In genomic region chr7:144238409-144238808, GRCm38 (mm10) we compare ENCODE assay signal across 8 mouse cellular contexts.
DNase-seq lines count a peak whose midpoint lies in the region; ATAC-seq and TF ChIP-seq lines count a peak whose summit lies in the region.

No protein-coding gene starts in this region.

- no peak overlapping the region; the same call in 1 of the 2 replicates for H3K4me2 ChIP-seq in CH12.LX (ENCODE audit: insufficient read depth, low read depth, poor library complexity, severe bottlenecking)
- H3K4me2 ChIP-seq in limb, embryonic 11.5 days (ENCODE audit: low read depth, severe bottlenecking), result no peak overlapping the region

- H3K9ac ChIP-seq in CH12.LX (ENCODE audit: insufficient read depth, low read depth), result no peak overlapping the region
- H3K9ac ChIP-seq in limb, embryonic 11.5 days (ENCODE audit: low read length), result no peak overlapping the region

- no peak for ATAC-seq in limb, embryonic 11.5 days (ENCODE audit: insufficient number of reproducible peaks, low FRiP score, low TSS enrichment, low read depth)

- in situ Hi-C loops in CH12.LX (cut with MboI; ENCODE audit: low pct_ligation_motif_present, low pct_unique_long_range_greater_than_20kb, low sequenced_read_pairs), result no loop called here

- H3K27ac ChIP-seq in CH12.LX (ENCODE audit: insufficient read depth, low read depth), result no peak overlapping the region
- no peak overlapping the region for H3K27ac ChIP-seq in limb, embryonic 11.5 days (replicated peaks; ENCODE audit: low read depth, low read length)

- peaks cover 3% of the 10 kb centered on the region for H3K9me3 ChIP-seq in CH12.LX (replicated peaks; ENCODE audit: low read length)
- H3K9me3 ChIP-seq in limb, embryonic 11.5 days (ENCODE audit: control insufficient read depth, low read length), result no peaks in the 10 kb centered on the region

- WGBS in limb, embryonic 11.5 days, result 31% methylated on average over 12 of the region's 12 CpGs

- no peak for TF ChIP-seq CTCF in CH12.LX (conservative IDR thresholded peaks at IDR 0.05 in 1 of 2, IDR thresholded peaks at IDR 0.05 in 1 of 2; ENCODE audit: low read depth in 2 of 2, low read length in 2 of 2)

- no peaks in the 10 kb centered on the region for H3K36me3 ChIP-seq in CH12.LX (replicated peaks in 1 of 2; ENCODE audit: control insufficient read depth in 1 of 2, insufficient read depth in 1 of 2, low read length in 1 of 2)
- H3K36me3 ChIP-seq in limb, embryonic 11.5 days (ENCODE audit: control insufficient read depth, insufficient read depth, low read length), result no peaks in the 10 kb centered on the region

- H3K27me3 ChIP-seq in CH12.LX (replicated peaks), result peaks cover 87% of the 10 kb centered on the region
- no peaks in the 10 kb centered on the region for H3K27me3 ChIP-seq in limb, embryonic 11.5 days (ENCODE audit: control insufficient read depth, insufficient read depth, low read length)

- H3K79me2 ChIP-seq in CH12.LX (replicated peaks; ENCODE audit: control insufficient read depth, extremely low read depth, insufficient read depth, poor library complexity, severe bottlenecking), result no peaks in the 10 kb centered on the region

- TF ChIP-seq POLR2A in CH12.LX (IDR thresholded peaks at IDR 0.05; ENCODE audit: low read depth, low read length), result no peak

- no peak for TF ChIP-seq RAD21 in CH12.LX (IDR thresholded peaks at IDR 0.05; ENCODE audit: low read depth, low read length)

- no peak for TF ChIP-seq EP300 in CH12.LX (IDR thresholded peaks at IDR 0.05; ENCODE audit: low read length)

- peak; percentile 49 for DNase-seq in CH12.LX (ENCODE audit: extremely low read depth)
- DNase-seq in adrenal gland, postnatal 10 days, result peak; percentile 66
- peak; percentile 78 for DNase-seq in forelimb bud, embryonic 11.5 days (ENCODE audit: low read depth, low spot score)
- DNase-seq in limb, embryonic 11.5 days (ENCODE audit: low spot score), result peak; percentile 61
- DNase-seq in thymus, postnatal 25 days, result no peak
- DNase-seq in spleen, postnatal 4 days (ENCODE audit: low spot score in 2 of 2), result no peak
- DNase-seq in heart, adult 9 months (ENCODE audit: low spot score in 2 of 2), result no peak
- no peak for DNase-seq in kidney, adult 11 months

- H3K4me1 ChIP-seq in CH12.LX (ENCODE audit: control insufficient read depth in 1 of 2, insufficient read depth in 2 of 2), result peaks cover 5% of the 10 kb centered on the region in 2 experiments; a peak in 3 of 4 replicates
- H3K4me1 ChIP-seq in limb, embryonic 11.5 days (ENCODE audit: control insufficient read depth, insufficient read depth, low read length), result 0 out of 2 replicates have a peak, but pooled peaks cover 2% of the 10 kb centered on the region

- dilution Hi-C loops in CH12.LX (cut with MboI; ENCODE audit: extremely low pct_ligation_motif_present, extremely low pct_unique_long_range_greater_than_20kb, low sequenced_read_pairs), result no loop called here

- no peak overlapping the region for H3K4me3 ChIP-seq in CH12.LX (replicated peaks in 1 of 3; ENCODE audit: low read depth in 2 of 3, low read length in 2 of 3, poor library complexity in 1 of 3)
- H3K4me3 ChIP-seq in limb, embryonic 11.5 days (ENCODE audit: low read depth, low read length), result no peak overlapping the region

TF ChIP-seq in CH12.LX, 34 proteins besides CTCF, POLR2A, EP300 and RAD21:
- TF ChIP-seq ZKSCAN1 (IDR thresholded peaks at IDR 0.05; ENCODE audit: borderline replicate concordance, low read depth, low read length) (no peak), NRF1 (IDR thresholded peaks at IDR 0.05; ENCODE audit: low read depth, low read length) (no peak), TCF12 (IDR thresholded peaks at IDR 0.05; ENCODE audit: low read depth, low read length) (no peak), UBTF (IDR thresholded peaks at IDR 0.05; ENCODE audit: low read depth, low read length) (no peak), CHD1 (IDR thresholded peaks at IDR 0.05; ENCODE audit: low read depth, low read length) (no peak), ZNF384 (IDR thresholded peaks at IDR 0.05; ENCODE audit: low read depth, low read length) (peak; percentile 86), USF2 (conservative IDR thresholded peaks at IDR 0.05; ENCODE audit: low read depth, low read length) (no peak), IRF4 (IDR thresholded peaks at IDR 0.05; ENCODE audit: low read depth, low read length) (no peak), CHD2 (IDR thresholded peaks at IDR 0.05; ENCODE audit: low read length) (no peak), JUN (IDR thresholded peaks at IDR 0.05; ENCODE audit: insufficient read depth, low read depth, low read length) (no peak), HCFC1 (IDR thresholded peaks at IDR 0.05; ENCODE audit: low read depth, low read length) (no peak), ZC3H11A (IDR thresholded peaks at IDR 0.05; ENCODE audit: low read depth, low read length) (no peak), PAX5 (IDR thresholded peaks at IDR 0.05; ENCODE audit: low read length) (no peak), MAFK (IDR thresholded peaks at IDR 0.05; ENCODE audit: insufficient replicate concordance, low read length) (no peak), GABPA (IDR thresholded peaks at IDR 0.05; ENCODE audit: insufficient replicate concordance, low read depth, low read length) (no peak), JUND (conservative IDR thresholded peaks at IDR 0.05; ENCODE audit: low read depth, low read length) (no peak), TBP (conservative IDR thresholded peaks at IDR 0.05; ENCODE audit: low read depth, low read length) (no peak), ETS1 (conservative IDR thresholded peaks at IDR 0.05; ENCODE audit: low read depth, low read length) (no peak), E2F4 (IDR thresholded peaks at IDR 0.05; ENCODE audit: insufficient replicate concordance, low read depth, low read length) (no peak), MXI1 (IDR thresholded peaks at IDR 0.05; ENCODE audit: low read depth, low read length) (0 out of 2 replicates have a peak, but pooled peaks have one; percentile 22), MEF2A (IDR thresholded peaks at IDR 0.05; ENCODE audit: borderline replicate concordance, low read depth, low read length) (no peak), MAX (IDR thresholded peaks at IDR 0.05; ENCODE audit: low read length) (no peak), RCOR1 (conservative IDR thresholded peaks at IDR 0.05; ENCODE audit: low read depth, low read length) (no peak), ELF1 (IDR thresholded peaks at IDR 0.05; ENCODE audit: low read depth, low read length) (0 out of 2 replicates have a peak, but pooled peaks have one; percentile 30), MYC (IDR thresholded peaks at IDR 0.05; ENCODE audit: low read depth, low read length) (no peak), ZMIZ1 (IDR thresholded peaks at IDR 0.05; ENCODE audit: low read depth, low read length) (no peak), SIN3A (IDR thresholded peaks at IDR 0.05; ENCODE audit: low read length) (no peak)

Comparison
In these comparisons a context has a peak if more than half of its experiments do, and no peak if none do; other contexts are left out.
1. DNase-seq: peak in CH12.LX (single experiment), adrenal gland, postnatal 10 days (single experiment), forelimb bud, embryonic 11.5 days (single experiment) and limb, embryonic 11.5 days (single experiment); none in thymus, postnatal 25 days (single experiment), spleen, postnatal 4 days (0 of 2), heart, adult 9 months (0 of 2) and kidney, adult 11 months (single experiment).